Mouse (Mus musculus): ENCODE data around the gene Mrpl22. TPM values are rescaled to one million over a fixed set of nuclear protein-coding genes. Genes with fewer than 3 reads are reported as not detected.
A peak's percentile ranks its signal among the peaks of the same experiment; 100 is the strongest.
"Not testable (repeated sequence)": the region's sequence is repeated elsewhere in the genome, so short reads cannot be mapped to it uniquely, and the experiment has no call there.

Mrpl22 gene
- total RNA-seq, 2 experiments from 2014 or later, result 28.3 to 34.8 TPM

- DNase-seq (ENCODE audit: extremely low spot score in 1 of 2, low spot score in 1 of 2), result peak; percentile 51 to 77
Measured at GRCm38 (mm10) chr11:58179563-58179962, 8.1 kb downstream of the Mrpl22 start.

- not testable (repeated sequence) for DNase-seq (ENCODE audit: extremely low spot score in 1 of 2, low spot score in 1 of 2)
Measured at GRCm38 (mm10) chr11:58179986-58180385, 8.5 kb downstream of the Mrpl22 start.

GRCm38 (mm10) chr11:58180756-58181155, 9.3 kb downstream of the Mrpl22 start:
- DNase-seq (ENCODE audit: extremely low spot score in 1 of 2, low spot score in 1 of 2), result no peak

GRCm38 (mm10) chr11:58183579-58183978, 12.1 kb downstream of the Mrpl22 start:
- DNase-seq (ENCODE audit: extremely low spot score in 1 of 2, low spot score in 1 of 2), result no peak

- DNase-seq (ENCODE audit: extremely low spot score in 1 of 2, low spot score in 1 of 2), result no peak
Measured at GRCm38 (mm10) chr11:58189675-58190074, 18.2 kb downstream of the Mrpl22 start.

GRCm38 (mm10) chr11:58193326-58193725, 21.9 kb downstream of the Mrpl22 start:
- no peak for DNase-seq (ENCODE audit: extremely low spot score in 1 of 2, low spot score in 1 of 2)

GRCm38 (mm10) chr11:58193860-58194520, 22.5 kb downstream of the Mrpl22 start:
- no peak for DNase-seq (ENCODE audit: extremely low spot score in 1 of 2, low spot score in 1 of 2)

- DNase-seq (ENCODE audit: extremely low spot score in 1 of 2, low spot score in 1 of 2), result no peak
Measured at GRCm38 (mm10) chr11:58198663-58199062, 27.2 kb downstream of the Mrpl22 start.

GRCm38 (mm10) chr11:58199229-58200037, 28.0 kb downstream of the Mrpl22 start, which contains the start of the genes Igtp and Irgm2:
Igtp (plus strand) TSS chr11:58199556.
Irgm2 (plus strand) TSS chr11:58199618.
- peak; percentile 13 to 31 for DNase-seq (ENCODE audit: extremely low spot score in 1 of 2, low spot score in 1 of 2)

- no peak for DNase-seq (ENCODE audit: extremely low spot score in 1 of 2, low spot score in 1 of 2)
Measured at GRCm38 (mm10) chr11:58200226-58200625, 28.8 kb downstream of the Mrpl22 start.

GRCm38 (mm10) chr11:58201052-58201451, 29.6 kb downstream of the Mrpl22 start:
- DNase-seq (ENCODE audit: extremely low spot score in 1 of 2, low spot score in 1 of 2), result no peak

- DNase-seq (ENCODE audit: extremely low spot score in 1 of 2, low spot score in 1 of 2), result no peak
Measured at GRCm38 (mm10) chr11:58210321-58210886, 38.9 kb downstream of the Mrpl22 start.

GRCm38 (mm10) chr11:58211062-58211681, 39.7 kb downstream of the Mrpl22 start:
- no peak for DNase-seq (ENCODE audit: extremely low spot score in 1 of 2, low spot score in 1 of 2)

GRCm38 (mm10) chr11:58211682-58212067, 40.2 kb downstream of the Mrpl22 start:
- DNase-seq (ENCODE audit: extremely low spot score in 1 of 2, low spot score in 1 of 2), result no peak

- no peak for DNase-seq (ENCODE audit: extremely low spot score in 1 of 2, low spot score in 1 of 2)
Measured at GRCm38 (mm10) chr11:58213673-58214342, 42.3 kb downstream of the Mrpl22 start.

GRCm38 (mm10) chr11:58214391-58215048, 43.1 kb downstream of the Mrpl22 start:
- DNase-seq (ENCODE audit: extremely low spot score in 1 of 2, low spot score in 1 of 2), result peak in 1 of 2 experiments; percentile 16

GRCm38 (mm10) chr11:58215049-58215430, 43.6 kb downstream of the Mrpl22 start:
- not testable (repeated sequence) for DNase-seq (ENCODE audit: extremely low spot score in 1 of 2, low spot score in 1 of 2)

GRCm38 (mm10) chr11:58215814-58216213, 44.4 kb downstream of the Mrpl22 start:
- no peak for DNase-seq (ENCODE audit: extremely low spot score in 1 of 2, low spot score in 1 of 2)

GRCm38 (mm10) chr11:58216823-58217222, 45.4 kb downstream of the Mrpl22 start:
- DNase-seq (ENCODE audit: extremely low spot score in 1 of 2, low spot score in 1 of 2), result no peak

GRCm38 (mm10) chr11:58223751-58224150, 52.3 kb downstream of the Mrpl22 start:
- DNase-seq (ENCODE audit: extremely low spot score in 1 of 2, low spot score in 1 of 2), result no peak

Data from layer of hippocampus, postnatal 25 days (tissue).